Mouse (Mus musculus) testis, postnatal 10 days (tissue): ENCODE measurements around the gene Cd200r3.

Source experiments
- DNase-seq: peaks from one replicate; pipeline ENCODE4 v3.0.0; 2021; ENCODE audit warnings: low spot score

The Cd200r3 gene

GRCm38 (mm10) chr16:44988667-44989357, 45.3 kb downstream of the Cd200r3 start:
- no peak for DNase-seq

- DNase-seq = no peak
Measured at GRCm38 (mm10) chr16:44993319-44994019, 50.0 kb downstream of the Cd200r3 start.

- DNase-seq = no peak
Measured at GRCm38 (mm10) chr16:44994206-44994953, 50.9 kb downstream of the Cd200r3 start.

GRCm38 (mm10) chr16:44995111-44995510, 51.6 kb downstream of the Cd200r3 start:
- DNase-seq = no peak

- no peak for DNase-seq
Measured at GRCm38 (mm10) chr16:44996701-44997100, 53.2 kb downstream of the Cd200r3 start.

- DNase-seq = no peak
Measured at GRCm38 (mm10) chr16:44999537-44999936, 56.1 kb downstream of the Cd200r3 start.

- DNase-seq = no peak
Measured at GRCm38 (mm10) chr16:45004443-45004842, 61.0 kb downstream of the Cd200r3 start.

- DNase-seq = no peak
Measured at GRCm38 (mm10) chr16:45005280-45005679, 61.8 kb downstream of the Cd200r3 start.

- DNase-seq = no peak
Measured at GRCm38 (mm10) chr16:45006971-45007370, 63.5 kb downstream of the Cd200r3 start.

- DNase-seq = no peak
Measured at GRCm38 (mm10) chr16:45007807-45008206, 64.3 kb downstream of the Cd200r3 start.

GRCm38 (mm10) chr16:45009634-45010033, 66.2 kb downstream of the Cd200r3 start:
- peak; percentile 45 for DNase-seq

GRCm38 (mm10) chr16:45015591-45015990, 72.1 kb downstream of the Cd200r3 start:
- no peak for DNase-seq

GRCm38 (mm10) chr16:45016488-45016887, 73.0 kb downstream of the Cd200r3 start:
- DNase-seq = no peak

GRCm38 (mm10) chr16:45018868-45019267, 75.4 kb downstream of the Cd200r3 start:
- DNase-seq = no peak

- no peak for DNase-seq
Measured at GRCm38 (mm10) chr16:45020055-45020454, 76.6 kb downstream of the Cd200r3 start.

GRCm38 (mm10) chr16:45020669-45021309, 77.3 kb downstream of the Cd200r3 start:
- no peak for DNase-seq

GRCm38 (mm10) chr16:45021443-45021842, 78.0 kb downstream of the Cd200r3 start:
- DNase-seq = no peak

GRCm38 (mm10) chr16:45023904-45024303, 80.4 kb downstream of the Cd200r3 start:
- peak; percentile 70 for DNase-seq

GRCm38 (mm10) chr16:45025321-45025720, 81.8 kb downstream of the Cd200r3 start:
- DNase-seq = no peak

- no peak for DNase-seq
Measured at GRCm38 (mm10) chr16:45029080-45029479, 85.6 kb downstream of the Cd200r3 start.

- DNase-seq = no peak
Measured at GRCm38 (mm10) chr16:45029493-45029892, 86.0 kb downstream of the Cd200r3 start.

GRCm38 (mm10) chr16:45030127-45030526, 86.6 kb downstream of the Cd200r3 start:
- DNase-seq = no peak
